Mouse (Mus musculus): Measurements from ENCODE around the gene Atp2c2.

DNA sequence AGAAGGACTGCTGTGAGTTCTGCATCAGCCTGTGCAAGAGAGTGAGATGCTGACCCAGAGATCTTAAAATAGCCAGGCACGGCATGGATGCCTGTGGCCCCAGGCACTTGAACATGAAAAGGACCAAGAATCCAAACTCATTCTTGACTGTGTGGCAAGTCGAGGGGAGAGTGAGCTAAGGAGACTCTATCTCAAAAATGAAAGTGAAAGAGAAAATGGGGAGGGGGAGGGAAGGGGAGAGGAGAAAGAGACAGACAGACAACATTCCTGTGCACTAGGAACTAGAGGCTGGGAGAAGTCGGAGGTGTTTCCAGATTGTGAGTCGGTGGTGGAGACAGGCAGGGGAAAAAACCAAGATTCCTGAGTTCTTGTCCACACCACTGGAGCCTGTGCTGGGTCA lies 23.9 kb downstream of the Atp2c2 start:
- no peak for TF ChIP-seq CTCF (IDR thresholded peaks at IDR 0.05; ENCODE audit: extremely low read depth, insufficient read length, insufficient replicate concordance, low read depth, low read length)
- TF ChIP-seq POLR2A (IDR thresholded peaks at IDR 0.05; ENCODE audit: low read depth, low read length) = no peak
